Mouse (Mus musculus) G1E (cell line): Measurements from ENCODE around the gene Tmem119.

Source experiments
- CTCF ChIP-seq: IDR thresholded peaks from 2 replicates; pipeline ENCODE4 v1.5.1; 2012; ENCODE audit warnings: low read depth, low read length, inconsistent platforms, mixed read lengths
- GATA1 ChIP-seq: IDR thresholded peaks from 2 replicates; pipeline ENCODE4 v1.6.1; 2012; ENCODE audit warnings: borderline replicate concordance, low read length, inconsistent platforms, mixed read lengths
- TAL1 ChIP-seq: conservative IDR thresholded peaks from 2 replicates; pipeline ENCODE4 v1.6.1; 2012; ENCODE audit warnings: low read depth, low read length, inconsistent platforms, mixed read lengths

- no peak for TF ChIP-seq GATA1
- TF ChIP-seq CTCF = no peak
- TF ChIP-seq TAL1 = no peak
These were observed 13.3 kb downstream of the Tmem119 start for GRCm38 (mm10) chr5:113786985-113787384.
